Mouse (Mus musculus) ES-Bruce4 (cell line): ENCODE measurements around the gene Efcab12.

Experiments
- CTCF ChIP-seq: IDR thresholded peaks from one replicate; pipeline ENCODE4 v1.8.1; 2011; ENCODE audit warnings: low read depth, low read length
- EP300 ChIP-seq: IDR thresholded peaks from 2 replicates; pipeline ENCODE4 v1.6.1; 2011; ENCODE audit warnings: low read depth, low read length; ENCODE audit not compliant: insufficient read depth
- POLR2A ChIP-seq: IDR thresholded peaks from one replicate; pipeline ENCODE4 v1.8.1; 2011; ENCODE audit warnings: low read length; ENCODE audit not compliant: insufficient read depth

- TF ChIP-seq POLR2A (no peak), CTCF (no peak), EP300 (no peak)
These were observed 30.6 kb downstream of the Efcab12 start for GRCm38 (mm10) chr6:115807464-115808195.
